Mouse (Mus musculus): Measurements from ENCODE around the gene Smok2a. TPM values are rescaled to one million over a fixed set of nuclear protein-coding genes. Genes with fewer than 3 reads are reported as not detected.
"Not testable (repeated sequence)": the region's sequence is repeated elsewhere in the genome, so short reads cannot be mapped to it uniquely, and the experiment has no call there.

Gene Smok2a
- polyA plus RNA-seq, 1 experiment from 2014 or later: not detected

DNA sequence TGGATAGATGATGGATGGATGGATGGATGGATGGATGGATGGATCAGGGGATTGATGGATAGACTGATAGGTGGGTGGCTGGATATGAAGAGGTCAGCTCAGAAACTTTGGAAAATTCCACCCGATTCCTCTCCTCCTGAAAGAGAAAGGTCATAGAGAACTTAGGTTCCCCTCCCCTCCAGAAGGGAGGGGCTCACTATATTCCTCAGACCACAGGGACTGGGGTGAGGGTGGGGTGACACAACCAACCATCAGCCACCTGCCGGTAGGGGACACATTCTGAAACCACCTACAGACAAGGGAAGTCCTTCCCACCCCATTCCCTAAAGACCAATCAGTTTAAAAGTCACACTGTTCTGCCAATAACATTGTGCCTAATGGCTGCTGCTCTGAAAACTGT lies 14.5 kb upstream of the Smok2a start:
- WGBS: 84% methylated on average over 2 of the region's 2 CpGs
- Histone ChIP-seq H3K27ac (ENCODE audit: low read length) (no peak overlapping the region), H3K4me2 (replicated peaks; ENCODE audit: low read depth, low read length) (no peak overlapping the region), H3K9me3 (ENCODE audit: low read length) (peaks cover 8% of the 10 kb centered on the region), H3K4me3 (ENCODE audit: low read depth, low read length) (no peak overlapping the region), H3K36me3 (ENCODE audit: insufficient read depth, low read length) (no peaks in the 10 kb centered on the region), H3K4me1 (ENCODE audit: insufficient read depth, low read depth, low read length) (no peaks in the 10 kb centered on the region), H3K9ac (replicated peaks; ENCODE audit: low read depth) (no peak overlapping the region), H3K27me3 (replicated peaks; ENCODE audit: insufficient read depth, low read length) (no peaks in the 10 kb centered on the region)
- TF ChIP-seq EP300 (IDR thresholded peaks at IDR 0.05) (no peak), CTCF (IDR thresholded peaks at IDR 0.05) (no peak)
- ATAC-seq (no peak), DNase-seq (ENCODE audit: low spot score) (no peak)

GRCm38 (mm10) chr17:13208460-13208859 lies 12.5 kb upstream of the Smok2a start:
- not testable (repeated sequence) for H3K9ac ChIP-seq (replicated peaks; ENCODE audit: low read depth); DNase-seq (ENCODE audit: low spot score); H3K27ac ChIP-seq (ENCODE audit: low read length); H3K27me3 ChIP-seq (replicated peaks; ENCODE audit: insufficient read depth, low read length); H3K4me1 ChIP-seq (ENCODE audit: insufficient read depth, low read depth, low read length); H3K4me3 ChIP-seq (ENCODE audit: low read depth, low read length); ATAC-seq; H3K4me2 ChIP-seq (replicated peaks; ENCODE audit: low read depth, low read length); H3K36me3 ChIP-seq (ENCODE audit: insufficient read depth, low read length)
- peaks cover 27% of the 10 kb centered on the region for H3K9me3 ChIP-seq (ENCODE audit: low read length)

DNA sequence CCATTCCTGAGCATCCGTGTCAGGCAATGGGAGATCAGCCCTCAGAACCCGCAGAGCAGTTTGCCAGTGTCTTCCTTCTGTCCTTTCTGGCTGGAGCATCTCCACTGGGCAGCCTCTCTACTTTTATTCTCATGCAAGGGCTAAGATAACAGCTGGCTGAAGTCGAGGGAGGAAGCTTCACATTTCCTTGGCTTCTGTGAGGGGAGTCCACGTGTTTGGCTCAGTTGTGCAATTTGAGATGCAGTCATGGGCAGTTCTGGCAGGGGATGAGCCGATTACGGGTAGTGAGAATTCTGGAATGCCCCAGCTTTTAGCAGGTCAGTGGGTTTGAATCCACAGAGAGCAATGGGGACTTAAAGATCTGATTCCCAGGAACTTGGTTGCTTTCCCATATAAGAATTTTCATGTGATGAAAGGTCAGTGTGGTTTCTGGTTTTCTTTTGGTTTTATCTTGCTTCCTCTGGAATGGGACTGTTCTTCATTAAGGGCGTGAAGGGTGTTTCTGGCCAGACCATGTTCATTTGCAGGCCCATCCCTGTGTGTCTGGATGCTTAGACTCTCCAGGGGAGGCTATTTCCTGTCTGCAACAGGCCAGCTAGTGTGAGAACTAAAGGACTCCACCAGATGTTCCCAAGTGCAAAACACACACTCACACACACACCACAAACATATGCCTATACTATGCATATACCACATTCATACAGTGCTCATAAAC lies 8.7 kb upstream of the Smok2a start:
- DNase-seq (ENCODE audit: low spot score) (peak; percentile 49), ATAC-seq (peak; percentile 24; the same call in 1 of the 2 replicates)
- WGBS: 61% methylated on average over 7 of the region's 7 CpGs
- TF ChIP-seq EP300 (IDR thresholded peaks at IDR 0.05) (no peak), CTCF (IDR thresholded peaks at IDR 0.05) (no peak)
- H3K36me3 ChIP-seq (ENCODE audit: insufficient read depth, low read length): no peaks in the 10 kb centered on the region
- H3K4me2 ChIP-seq (replicated peaks; ENCODE audit: low read depth, low read length): no peak overlapping the region
- no peak overlapping the region for H3K9ac ChIP-seq (replicated peaks; ENCODE audit: low read depth)
- no peak overlapping the region for H3K4me3 ChIP-seq (ENCODE audit: low read depth, low read length)
- H3K9me3 ChIP-seq (ENCODE audit: low read length): peaks cover 58% of the 10 kb centered on the region
- H3K27ac ChIP-seq (ENCODE audit: low read length): no peak overlapping the region
- no peaks in the 10 kb centered on the region for H3K4me1 ChIP-seq (ENCODE audit: insufficient read depth, low read depth, low read length)
- no peaks in the 10 kb centered on the region for H3K27me3 ChIP-seq (replicated peaks; ENCODE audit: insufficient read depth, low read length)

DNA sequence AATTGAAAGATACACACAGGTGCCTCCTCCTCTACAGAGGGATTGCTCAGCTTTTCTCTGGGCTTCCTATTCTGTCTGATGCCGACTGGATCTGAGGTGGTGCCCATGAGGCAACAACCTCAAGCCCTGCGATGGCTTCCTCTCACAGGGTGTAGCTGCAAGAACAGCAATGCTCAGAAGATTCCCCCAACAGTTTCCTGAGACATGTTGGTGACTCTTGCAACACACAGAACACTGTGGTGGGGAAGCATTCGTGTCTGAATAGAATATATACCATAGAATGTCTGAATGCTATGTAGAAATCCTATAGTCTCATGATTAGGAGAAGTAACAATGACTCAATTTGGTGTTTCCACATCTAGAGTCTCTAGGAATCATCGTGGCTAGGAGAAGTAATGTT lies 6.8 kb upstream of the Smok2a start:
- no peak overlapping the region for H3K4me3 ChIP-seq (ENCODE audit: low read depth, low read length)
- WGBS: 54% methylated on average over 4 of the region's 4 CpGs

DNA sequence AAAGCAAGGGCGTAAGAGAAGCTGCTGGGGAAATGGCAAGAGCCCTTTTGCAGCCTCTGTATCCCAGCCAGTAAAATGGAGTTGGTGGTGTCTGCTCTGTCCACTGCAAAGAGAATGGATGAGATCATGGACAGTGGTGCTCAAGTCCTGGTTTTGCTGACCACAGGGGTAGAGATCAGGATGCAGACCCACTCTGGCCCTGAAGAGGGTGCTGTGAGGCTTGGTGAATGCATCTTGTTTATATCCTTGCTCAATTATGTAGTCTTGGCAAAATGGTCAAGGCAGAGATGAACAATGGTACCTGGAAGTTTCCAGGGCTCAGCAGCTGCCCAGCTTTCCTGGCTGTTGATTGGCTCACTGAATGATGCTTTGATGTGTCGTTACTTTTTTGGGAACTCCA lies 5.4 kb upstream of the Smok2a start:
- Histone ChIP-seq H3K4me2 (replicated peaks; ENCODE audit: low read depth, low read length) (no peak overlapping the region), H3K27me3 (replicated peaks; ENCODE audit: insufficient read depth, low read length) (no peaks in the 10 kb centered on the region), H3K36me3 (ENCODE audit: insufficient read depth, low read length) (no peaks in the 10 kb centered on the region), H3K4me1 (ENCODE audit: insufficient read depth, low read depth, low read length) (no peaks in the 10 kb centered on the region), H3K4me3 (ENCODE audit: low read depth, low read length) (no peak overlapping the region), H3K9me3 (ENCODE audit: low read length) (peaks cover 66% of the 10 kb centered on the region), H3K9ac (replicated peaks; ENCODE audit: low read depth) (no peak overlapping the region), H3K27ac (ENCODE audit: low read length) (no peak overlapping the region)
- TF ChIP-seq CTCF (IDR thresholded peaks at IDR 0.05) (peak; percentile 20; the same call in 1 of the 2 replicates), EP300 (IDR thresholded peaks at IDR 0.05) (no peak)
- DNase-seq (ENCODE audit: low spot score): no peak
- no peak for ATAC-seq
- WGBS: 72% methylated on average over 2 of the region's 2 CpGs

More for the DNA sequence above, 6.8 kb upstream of the Smok2a start:
- no peak overlapping the region for H3K27ac ChIP-seq (ENCODE audit: low read length)
- no peaks in the 10 kb centered on the region for H3K27me3 ChIP-seq (replicated peaks; ENCODE audit: insufficient read depth, low read length)
- no peak overlapping the region for H3K9ac ChIP-seq (replicated peaks; ENCODE audit: low read depth)
- H3K9me3 ChIP-seq (ENCODE audit: low read length): peaks cover 62% of the 10 kb centered on the region
- H3K4me1 ChIP-seq (ENCODE audit: insufficient read depth, low read depth, low read length): no peaks in the 10 kb centered on the region
- no peak for ATAC-seq
- TF ChIP-seq CTCF (IDR thresholded peaks at IDR 0.05): no peak
- no peak for TF ChIP-seq EP300 (IDR thresholded peaks at IDR 0.05)
- H3K36me3 ChIP-seq (ENCODE audit: insufficient read depth, low read length): no peaks in the 10 kb centered on the region
- no peak for DNase-seq (ENCODE audit: low spot score)
- H3K4me2 ChIP-seq (replicated peaks; ENCODE audit: low read depth, low read length): no peak overlapping the region

DNA sequence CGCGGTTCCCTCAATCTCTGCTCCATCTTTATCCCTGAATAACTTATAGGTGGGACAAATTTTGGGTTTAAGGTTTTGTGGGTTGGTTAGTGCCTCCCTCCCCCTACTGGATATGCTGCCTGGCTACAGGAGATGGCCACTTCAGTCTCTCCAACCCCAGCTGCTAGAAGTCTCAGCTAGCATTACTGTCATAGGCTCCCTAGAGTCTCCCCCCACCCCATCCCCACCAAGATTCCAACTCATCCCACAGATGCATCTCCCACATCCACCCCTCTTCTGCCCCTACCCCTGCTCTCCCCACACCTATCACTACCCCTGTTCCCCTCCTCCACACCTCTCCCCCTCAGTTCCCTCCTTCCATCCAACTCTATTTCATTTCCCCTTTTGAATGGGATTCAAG lies 933 bp downstream of the Smok2a start:
- H3K36me3 ChIP-seq (ENCODE audit: insufficient read depth, low read length); H3K4me1 ChIP-seq (ENCODE audit: insufficient read depth, low read depth, low read length); H3K9ac ChIP-seq (replicated peaks; ENCODE audit: low read depth); H3K27me3 ChIP-seq (replicated peaks; ENCODE audit: insufficient read depth, low read length); H3K27ac ChIP-seq (ENCODE audit: low read length); H3K4me3 ChIP-seq (ENCODE audit: low read depth, low read length); DNase-seq (ENCODE audit: low spot score); H3K4me2 ChIP-seq (replicated peaks; ENCODE audit: low read depth, low read length); ATAC-seq: not testable (repeated sequence)
- peaks cover 39% of the 10 kb centered on the region for H3K9me3 ChIP-seq (ENCODE audit: low read length)
- 81% methylated on average over 2 of the region's 2 CpGs for WGBS

- DNase-seq (ENCODE audit: low spot score); H3K36me3 ChIP-seq (ENCODE audit: insufficient read depth, low read length); H3K27ac ChIP-seq (ENCODE audit: low read length); H3K4me2 ChIP-seq (replicated peaks; ENCODE audit: low read depth, low read length); H3K27me3 ChIP-seq (replicated peaks; ENCODE audit: insufficient read depth, low read length); ATAC-seq; H3K9ac ChIP-seq (replicated peaks; ENCODE audit: low read depth); H3K4me1 ChIP-seq (ENCODE audit: insufficient read depth, low read depth, low read length); H3K4me3 ChIP-seq (ENCODE audit: low read depth, low read length): not testable (repeated sequence)
- WGBS: 67% methylated on average over 2 of the region's 2 CpGs
- peaks cover 31% of the 10 kb centered on the region for H3K9me3 ChIP-seq (ENCODE audit: low read length)
Measured at GRCm38 (mm10) chr17:13229957-13230356, 9.0 kb downstream of the Smok2a start, which contains the start of gene Smok2b. Gene Smok2b (plus strand): TSS chr17:13230257.

DNA sequence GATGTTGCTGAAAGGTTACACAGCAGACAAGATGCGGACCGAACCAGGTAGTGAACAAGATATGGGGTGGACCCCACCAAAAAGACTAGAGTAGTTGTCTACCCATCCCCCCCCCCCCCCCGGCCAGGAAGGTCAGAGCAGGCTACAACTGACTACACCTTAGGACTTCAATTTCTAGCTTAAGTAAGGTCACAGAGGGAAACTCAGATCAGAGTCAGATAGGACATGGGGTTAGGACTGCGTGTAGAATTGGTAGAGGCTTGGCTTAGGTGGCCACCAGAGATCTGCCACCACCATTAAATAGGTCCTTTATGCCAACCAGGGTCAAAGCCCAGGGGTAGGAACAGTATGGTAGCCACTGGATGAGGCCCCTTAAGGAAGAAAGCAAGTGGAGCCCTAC lies 18.5 kb downstream of the Smok2a start:
- not testable (repeated sequence) for H3K4me2 ChIP-seq (replicated peaks; ENCODE audit: low read depth, low read length); H3K36me3 ChIP-seq (ENCODE audit: insufficient read depth, low read length); H3K4me1 ChIP-seq (ENCODE audit: insufficient read depth, low read depth, low read length); H3K4me3 ChIP-seq (ENCODE audit: low read depth, low read length); H3K27me3 ChIP-seq (replicated peaks; ENCODE audit: insufficient read depth, low read length); H3K27ac ChIP-seq (ENCODE audit: low read length); DNase-seq (ENCODE audit: low spot score); H3K9ac ChIP-seq (replicated peaks; ENCODE audit: low read depth)
- H3K9me3 ChIP-seq (ENCODE audit: low read length): peaks cover 26% of the 10 kb centered on the region
- WGBS: 74% methylated on average over 4 of the region's 4 CpGs
- ATAC-seq: peak; percentile 24; the same call in 1 of the 2 replicates

DNA sequence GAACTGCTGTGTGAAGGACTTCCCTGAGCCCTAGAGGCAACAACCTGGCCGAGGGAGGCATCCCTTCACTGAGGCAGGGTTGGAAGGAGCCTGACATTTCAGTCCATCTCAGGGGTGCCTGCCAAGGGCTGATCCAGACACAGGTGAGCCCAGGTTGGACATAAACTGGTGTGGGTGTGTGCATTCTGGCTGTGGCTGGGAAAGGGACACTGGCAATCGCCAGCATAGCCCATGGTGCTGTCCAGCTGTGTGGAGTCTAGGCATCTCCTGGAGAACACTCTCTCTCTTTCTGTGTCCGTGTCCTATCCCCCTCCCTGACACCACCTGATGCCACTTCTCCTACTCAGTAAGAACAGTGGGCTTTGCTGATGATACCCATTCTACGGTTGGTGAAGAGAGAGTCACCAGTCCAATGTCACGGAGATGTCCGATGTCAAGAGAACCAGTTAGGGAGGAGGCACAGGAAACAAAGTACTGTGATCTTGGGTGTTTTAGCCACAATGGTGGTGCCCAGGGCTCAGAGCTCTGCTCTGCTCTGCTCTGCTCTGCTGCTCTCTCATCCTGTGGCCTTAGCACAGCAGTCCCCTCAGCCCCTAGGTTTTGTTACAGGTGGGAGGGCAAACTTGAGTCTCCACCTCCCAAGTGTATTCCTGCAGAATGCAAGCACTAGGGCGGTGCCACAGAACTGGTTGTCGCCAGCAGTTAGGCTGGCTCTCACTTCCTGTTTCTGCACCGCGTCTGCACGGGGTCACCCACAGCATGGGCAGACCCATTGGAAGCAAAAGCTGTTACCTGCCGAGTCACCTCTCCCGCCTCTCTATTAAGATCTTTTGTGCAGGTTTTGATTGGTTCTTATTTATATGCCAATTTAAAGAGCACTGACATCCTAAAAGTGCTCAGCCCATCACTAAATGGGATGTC lies 20.1 kb downstream of the Smok2a start:
- WGBS: 84% methylated on average over 7 of the region's 13 CpGs
- not testable (repeated sequence) for H3K36me3 ChIP-seq (ENCODE audit: insufficient read depth, low read length); H3K27me3 ChIP-seq (replicated peaks; ENCODE audit: insufficient read depth, low read length); H3K9ac ChIP-seq (replicated peaks; ENCODE audit: low read depth); H3K4me2 ChIP-seq (replicated peaks; ENCODE audit: low read depth, low read length); ATAC-seq; H3K4me1 ChIP-seq (ENCODE audit: insufficient read depth, low read depth, low read length); DNase-seq (ENCODE audit: low spot score); H3K4me3 ChIP-seq (ENCODE audit: low read depth, low read length); H3K27ac ChIP-seq (ENCODE audit: low read length)
- peaks cover 14% of the 10 kb centered on the region for H3K9me3 ChIP-seq (ENCODE audit: low read length)
